Mouse (Mus musculus) liver, embryonic 11.5 days (tissue): ENCODE data around the gene Cdh22. TPM values are rescaled to one million over a fixed set of nuclear protein-coding genes. Genes with fewer than 3 reads are reported as not detected.

ENCODE experiments used
- ATAC-seq: fragments of 200-750 bp; cut with Nextera tagmentation; replicated peaks from 2 replicates; pipeline ENCODE4 v1.8.0; 2017; ENCODE audit warnings: moderate number of reproducible peaks, mild to moderate bottlenecking, moderate TSS enrichment, moderate library complexity; ENCODE audit not compliant: low FRiP score
- DNase-seq: peaks from one replicate; pipeline ENCODE4 v3.0.0-alpha.2; 2017; ENCODE audit warnings: low spot score
- H3K27ac ChIP-seq: fragments of 300-500 bp; sonication (generic); 2 replicates; pipeline ENCODE4 v1.5.1; 2014; ENCODE audit warnings: mild to moderate bottlenecking, low read depth, low read length, control low read depth
- H3K27me3 ChIP-seq: fragments of 300-500 bp; sonication (generic); replicated peaks from 2 replicates; pipeline ENCODE4 v1.6.1; 2014; ENCODE audit warnings: low read length, mixed read lengths; ENCODE audit not compliant: control insufficient read depth, insufficient read depth
- H3K36me3 ChIP-seq: fragments of 300-500 bp; sonication (generic); 2 replicates; pipeline ENCODE4 v1.6.1; 2014; ENCODE audit warnings: mild to moderate bottlenecking, low read length, moderate library complexity, mixed read lengths; ENCODE audit not compliant: control insufficient read depth, insufficient read depth
- H3K4me1 ChIP-seq: fragments of 300-500 bp; sonication (generic); replicated peaks from 2 replicates; pipeline ENCODE4 v1.6.1; 2014; ENCODE audit warnings: low read length, mixed read lengths; ENCODE audit not compliant: control insufficient read depth, insufficient read depth
- H3K4me2 ChIP-seq: fragments of 300-500 bp; sonication (generic); 2 replicates; pipeline ENCODE4 v1.6.1; 2014; ENCODE audit warnings: mild to moderate bottlenecking, control low read depth, moderate library complexity
- H3K4me3 ChIP-seq: fragments of 300-500 bp; sonication (generic); 2 replicates; pipeline ENCODE4 v1.5.1; 2014; ENCODE audit warnings: low read depth, low read length, control low read depth
- H3K9ac ChIP-seq: fragments of 300-500 bp; sonication (generic); 2 replicates; pipeline ENCODE4 v1.6.1; 2014; ENCODE audit warnings: low read depth, low read length, control low read depth
- H3K9me3 ChIP-seq: fragments of 300-500 bp; sonication (generic); 2 replicates; pipeline ENCODE4 v1.6.1; 2016; ENCODE audit warnings: low read length, inconsistent platforms, mixed read lengths; ENCODE audit not compliant: control insufficient read depth
- WGBS: fragments of 180-500 bp; shearing (Covaris S2); extraction: QIAGEN DNeasy Blood & Tissue Kit; methylation state at CpG from one replicate; pipeline ENCODE4 v1.1.7; 2014; 5-methylcytosine and 5-hydroxymethylcytosine counted together
- polyA plus RNA-seq: library from polyadenylated mRNA; unstranded; fragments of >200 nt; fragmentation: Nextera tagmentation; extraction: Ambion mirVana; gene quantifications from 2 replicates; pipeline ENCODE4 v1.2.1, GENCODE M21; 2014

Gene Cdh22
- polyA plus RNA-seq, 1 experiment from 2014 or later = 0.11 TPM

DNA sequence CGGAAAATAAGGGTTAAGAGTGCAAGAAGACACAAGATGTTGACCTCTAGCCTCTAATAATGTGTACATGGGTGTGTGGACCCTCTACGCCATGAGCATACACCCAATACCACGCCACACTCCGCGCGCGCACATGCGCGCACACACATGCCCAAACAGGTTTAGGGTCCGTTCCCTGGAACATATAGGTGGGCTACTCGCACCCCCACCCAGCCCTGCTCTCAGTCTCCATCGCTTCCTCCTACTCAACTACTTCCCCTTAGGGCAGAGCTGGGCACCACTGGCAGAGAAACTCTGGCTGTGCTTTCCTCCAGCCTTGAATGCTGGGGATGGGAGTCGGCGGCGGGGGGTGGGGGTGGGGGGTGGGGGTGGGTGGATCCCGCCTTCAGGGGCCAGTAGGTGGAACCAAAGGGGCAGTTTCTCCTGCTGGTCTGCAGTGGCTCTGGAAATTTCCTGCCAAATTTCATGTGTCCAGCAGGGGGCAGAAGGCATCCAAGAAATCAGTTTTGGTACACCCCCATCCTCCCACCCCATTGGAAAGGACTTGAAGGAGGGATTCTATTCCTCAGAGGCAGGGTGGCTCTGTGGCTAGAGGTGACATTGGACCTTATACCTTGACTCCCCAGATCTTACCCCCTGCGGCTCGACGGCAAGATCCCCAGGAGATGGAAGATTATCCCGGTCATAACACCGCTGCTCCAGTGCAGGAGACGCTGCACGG is 164.4 kb downstream of the Cdh22 start:
- Histone ChIP-seq H3K27me3 (peaks cover 32% of the 10 kb centered on the region), H3K27ac (no peak overlapping the region), H3K9ac (no peak overlapping the region), H3K9me3 (no peaks in the 10 kb centered on the region), H3K36me3 (no peaks in the 10 kb centered on the region), H3K4me2 (peak overlapping the region; percentile 11; the same call in 1 of the 2 replicates), H3K4me1 (no peaks in the 10 kb centered on the region), H3K4me3 (no peak overlapping the region)
- WGBS = 28% methylated on average over 22 of the region's 23 CpGs
- ATAC-seq (no peak), DNase-seq (no peak)

DNA sequence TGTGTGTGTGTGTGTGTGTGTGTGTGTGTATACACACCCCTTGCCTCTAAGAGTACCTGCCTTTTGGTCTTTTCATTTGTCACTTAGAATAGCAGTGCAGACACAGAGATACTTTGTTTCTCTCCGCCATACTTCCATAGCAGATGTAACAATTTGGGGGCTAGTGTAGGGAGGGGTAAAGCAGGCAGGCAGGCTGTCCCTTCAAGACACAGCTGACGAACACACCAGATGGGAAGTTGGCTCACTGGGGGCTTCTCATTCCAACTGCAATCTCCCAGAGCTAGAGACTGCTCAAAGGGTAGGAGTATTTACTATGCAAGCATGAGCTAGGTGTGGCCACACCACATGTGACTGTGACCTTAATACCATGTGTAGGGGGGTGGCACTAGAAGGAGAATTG is 165.8 kb downstream of the Cdh22 start:
- H3K4me3 ChIP-seq = no peak overlapping the region

DNA sequence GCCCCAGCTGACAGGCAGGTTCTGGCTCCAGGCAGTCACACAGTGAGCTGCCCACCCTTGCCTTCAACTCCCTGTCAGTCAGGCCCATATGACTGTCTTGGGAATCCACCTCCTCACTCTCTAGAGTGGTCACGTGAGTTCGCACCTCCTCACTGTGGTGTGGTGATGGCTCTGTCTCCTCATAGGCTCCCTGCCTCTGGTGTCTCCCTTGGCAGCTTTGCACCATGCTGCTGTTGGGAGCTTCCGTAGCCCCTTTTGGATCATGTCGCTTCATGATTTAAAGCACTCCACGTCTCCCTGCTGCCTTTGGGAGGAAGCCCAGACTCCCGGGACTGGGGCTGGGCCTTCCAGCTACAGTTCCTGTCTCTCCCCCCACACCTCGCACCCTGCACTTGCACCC is 170.2 kb downstream of the Cdh22 start:
- Histone ChIP-seq H3K27me3 (no peaks in the 10 kb centered on the region; the same call in 1 of the 2 replicates), H3K9me3 (no peaks in the 10 kb centered on the region), H3K4me3 (no peak overlapping the region), H3K36me3 (no peaks in the 10 kb centered on the region), H3K27ac (no peak overlapping the region), H3K4me1 (no peaks in the 10 kb centered on the region), H3K4me2 (no peak overlapping the region), H3K9ac (no peak overlapping the region)
- 51% methylated on average over 7 of the region's 7 CpGs for WGBS
- ATAC-seq (no peak), DNase-seq (no peak)

More for the DNA sequence above, 165.8 kb downstream of the Cdh22 start:
- no peak for ATAC-seq
- no peaks in the 10 kb centered on the region for H3K4me1 ChIP-seq
- no peak overlapping the region for H3K27ac ChIP-seq
- H3K9ac ChIP-seq = no peak overlapping the region
- no peaks in the 10 kb centered on the region for H3K36me3 ChIP-seq
- peaks cover 20% of the 10 kb centered on the region for H3K27me3 ChIP-seq
- DNase-seq = no peak
- no peaks in the 10 kb centered on the region for H3K9me3 ChIP-seq
- 73% methylated on average over 2 of the region's 2 CpGs for WGBS
- H3K4me2 ChIP-seq = no peak overlapping the region

DNA sequence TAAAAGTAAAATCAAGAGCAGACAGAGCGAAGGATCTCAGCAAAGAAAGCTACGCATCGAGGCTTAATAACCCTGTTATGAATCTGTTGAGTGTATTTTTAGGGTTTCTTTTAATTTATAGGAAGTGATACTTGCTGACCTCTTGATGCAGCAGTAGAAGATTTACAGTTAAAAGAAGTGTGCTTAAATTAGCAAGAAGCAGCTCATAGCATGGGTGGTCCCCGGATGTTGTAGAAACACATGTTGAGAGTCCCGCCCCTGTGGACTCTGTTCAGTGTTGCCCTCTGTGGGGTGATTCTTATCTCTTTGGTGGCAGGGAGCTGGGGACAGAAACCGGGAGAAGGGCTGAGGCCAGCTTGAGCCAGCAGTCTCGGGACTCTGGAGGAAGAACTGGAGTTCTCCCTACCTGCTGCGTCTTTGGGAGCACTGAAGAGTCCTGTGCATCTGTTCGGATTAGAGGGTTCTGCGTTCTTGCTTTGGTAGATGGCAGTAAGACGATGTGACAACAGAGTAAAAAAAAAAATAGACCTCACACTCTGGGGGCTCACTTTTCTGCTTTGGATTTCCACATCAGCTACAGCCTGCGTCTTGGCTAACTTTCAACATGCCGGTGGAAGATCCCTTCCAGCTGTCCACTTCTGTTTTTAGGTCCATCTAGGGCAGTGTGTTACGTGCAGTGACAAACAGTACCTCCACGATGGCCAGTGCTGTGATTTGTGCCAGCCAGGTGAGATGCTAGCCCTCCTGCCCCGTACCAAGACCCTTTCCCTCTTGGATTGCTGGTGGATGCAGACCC is 172.8 kb downstream of the Cdh22 start:
- peaks cover 2% of the 10 kb centered on the region; the same call in 1 of the 2 replicates for H3K27me3 ChIP-seq
- H3K27ac ChIP-seq = no peak overlapping the region
- no peaks in the 10 kb centered on the region for H3K4me1 ChIP-seq
- no peak overlapping the region for H3K4me3 ChIP-seq
- no peaks in the 10 kb centered on the region for H3K36me3 ChIP-seq
- ATAC-seq = no peak
- no peak for DNase-seq
- WGBS = 73% methylated on average over 16 of the region's 16 CpGs
- H3K9me3 ChIP-seq = no peaks in the 10 kb centered on the region
- no peak overlapping the region for H3K9ac ChIP-seq
- no peak overlapping the region for H3K4me2 ChIP-seq

Other genes with a start within 250 kb of the Cdh22 start
- gene Ncoa5, start 200.0 kb downstream of the Cdh22 start, polyA plus RNA-seq = 45.0 and 45.9 TPM in 2 replicates
- gene Cd40, start 179.2 kb downstream of the Cdh22 start, polyA plus RNA-seq = 5.5 and 7.7 TPM in 2 replicates
- gene 1700025C18Rik, start 144.1 kb downstream of the Cdh22 start, polyA plus RNA-seq = not detected in 2 replicates
- gene Slc35c2, start 53.0 kb upstream of the Cdh22 start, polyA plus RNA-seq = 53.0 and 64.4 TPM in 2 replicates
- gene Elmo2, start 91.6 kb upstream of the Cdh22 start, polyA plus RNA-seq = 36.4 and 42.4 TPM in 2 replicates
- 0.07 and 0.29 TPM in 2 replicates for gene Zfp663, start 133.9 kb upstream of the Cdh22 start, polyA plus RNA-seq
- gene Zfp334, start 153.4 kb upstream of the Cdh22 start, polyA plus RNA-seq = 5.9 and 6.1 TPM in 2 replicates
- gene Ocstamp, start 165.6 kb upstream of the Cdh22 start, polyA plus RNA-seq = 2.2 and 2.5 TPM in 2 replicates
- gene Slc13a3, start 238.4 kb upstream of the Cdh22 start, polyA plus RNA-seq = 2.9 and 4.0 TPM in 2 replicates